Mouse (Mus musculus): ENCODE results near the gene Lasp1. TPM values are rescaled to one million over a fixed set of nuclear protein-coding genes. Genes with fewer than 3 reads are reported as not detected.

Gene Lasp1
- total and polyA plus RNA-seq, 2 experiments from 2014 or later = 137 to 187 TPM

GRCm38 (mm10) chr11:97825971-97826370 is 27.2 kb downstream of the Lasp1 start:
- H3K4me3 ChIP-seq (ENCODE audit: low read length) = no peak overlapping the region
- no peaks in the 10 kb centered on the region for H3K4me1 ChIP-seq (ENCODE audit: insufficient read depth, low read length)
- H3K4me2 ChIP-seq (ENCODE audit: low read depth, low read length) = no peak overlapping the region
- H3K27ac ChIP-seq = no peak overlapping the region
- WGBS = 82% methylated on average over 9 of the region's 9 CpGs
- TF ChIP-seq CTCF (IDR thresholded peaks at IDR 0.05; ENCODE audit: low read depth) = no peak
- peaks cover 28% of the 10 kb centered on the region for H3K36me3 ChIP-seq (ENCODE audit: insufficient read depth, low read length)
- H3K27me3 ChIP-seq (ENCODE audit: insufficient read depth, low read length) = no peaks in the 10 kb centered on the region
- no peak overlapping the region for H3K9ac ChIP-seq (replicated peaks; ENCODE audit: low read length)
- no peak for ATAC-seq
- no peaks in the 10 kb centered on the region for H3K9me3 ChIP-seq (ENCODE audit: low read length)
- DNase-seq (ENCODE audit: low spot score) = no peak

GRCm38 (mm10) chr11:97826414-97826813 is 27.6 kb downstream of the Lasp1 start:
- Histone ChIP-seq H3K9me3 (ENCODE audit: low read length) (no peaks in the 10 kb centered on the region), H3K27ac (no peak overlapping the region), H3K27me3 (ENCODE audit: insufficient read depth, low read length) (no peaks in the 10 kb centered on the region), H3K9ac (replicated peaks; ENCODE audit: low read length) (no peak overlapping the region), H3K4me2 (ENCODE audit: low read depth, low read length) (no peak overlapping the region), H3K36me3 (ENCODE audit: insufficient read depth, low read length) (peaks cover 28% of the 10 kb centered on the region), H3K4me3 (ENCODE audit: low read length) (no peak overlapping the region), H3K4me1 (ENCODE audit: insufficient read depth, low read length) (no peaks in the 10 kb centered on the region)
- DNase-seq (ENCODE audit: low spot score) = no peak
- WGBS = 64% methylated on average over 7 of the region's 7 CpGs
- no peak for TF ChIP-seq CTCF (IDR thresholded peaks at IDR 0.05; ENCODE audit: low read depth)
- no peak for ATAC-seq

DNA sequence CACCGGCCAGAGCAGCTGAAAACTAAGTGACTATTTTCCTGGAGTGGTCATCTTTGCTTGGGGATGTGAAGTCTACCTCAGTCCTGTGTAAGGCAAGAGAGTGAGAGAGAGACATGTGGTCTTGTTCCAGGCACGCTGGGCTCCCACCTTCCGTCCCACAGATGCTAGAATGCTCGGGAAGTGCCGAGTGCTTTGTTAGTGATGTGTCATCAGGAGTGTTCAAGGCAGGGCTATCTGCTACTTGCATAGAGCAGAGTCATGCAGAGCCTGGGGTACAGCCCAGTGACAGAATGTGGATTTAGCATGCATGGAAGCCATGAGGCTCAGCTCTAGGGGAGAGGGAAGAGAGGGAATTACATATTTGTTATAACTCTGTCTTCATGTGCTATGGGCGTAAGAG is 28.9 kb downstream of the Lasp1 start:
- Histone ChIP-seq H3K4me2 (ENCODE audit: low read depth, low read length) (no peak overlapping the region), H3K9me3 (ENCODE audit: low read length) (no peaks in the 10 kb centered on the region), H3K27ac (no peak overlapping the region), H3K4me3 (ENCODE audit: low read length) (no peak overlapping the region), H3K36me3 (ENCODE audit: insufficient read depth, low read length) (peaks cover 28% of the 10 kb centered on the region), H3K9ac (replicated peaks; ENCODE audit: low read length) (no peak overlapping the region), H3K27me3 (ENCODE audit: insufficient read depth, low read length) (no peaks in the 10 kb centered on the region), H3K4me1 (ENCODE audit: insufficient read depth, low read length) (no peaks in the 10 kb centered on the region)
- WGBS = 89% methylated on average over 6 of the region's 6 CpGs
- no peak for ATAC-seq
- no peak for DNase-seq (ENCODE audit: low spot score)
- TF ChIP-seq CTCF (IDR thresholded peaks at IDR 0.05; ENCODE audit: low read depth) = no peak

- Histone ChIP-seq H3K36me3 (ENCODE audit: insufficient read depth, low read length) (peaks cover 40% of the 10 kb centered on the region), H3K9me3 (ENCODE audit: low read length) (no peaks in the 10 kb centered on the region), H3K4me1 (ENCODE audit: insufficient read depth, low read length) (no peaks in the 10 kb centered on the region), H3K4me2 (ENCODE audit: low read depth, low read length) (no peak overlapping the region), H3K9ac (replicated peaks; ENCODE audit: low read length) (no peak overlapping the region), H3K27ac (no peak overlapping the region), H3K27me3 (ENCODE audit: insufficient read depth, low read length) (no peaks in the 10 kb centered on the region), H3K4me3 (ENCODE audit: low read length) (no peak overlapping the region)
- no peak for TF ChIP-seq CTCF (IDR thresholded peaks at IDR 0.05; ENCODE audit: low read depth)
- 92% methylated on average over 7 of the region's 7 CpGs for WGBS
- ATAC-seq = no peak
- DNase-seq (ENCODE audit: low spot score) = no peak
Measured at GRCm38 (mm10) chr11:97829365-97829764, 30.6 kb downstream of the Lasp1 start.

GRCm38 (mm10) chr11:97829913-97830476 is 31.2 kb downstream of the Lasp1 start:
- Histone ChIP-seq H3K9me3 (ENCODE audit: low read length) (no peaks in the 10 kb centered on the region), H3K36me3 (ENCODE audit: insufficient read depth, low read length) (peaks cover 40% of the 10 kb centered on the region), H3K27me3 (ENCODE audit: insufficient read depth, low read length) (no peaks in the 10 kb centered on the region), H3K27ac (no peak overlapping the region), H3K4me3 (ENCODE audit: low read length) (no peak overlapping the region), H3K9ac (replicated peaks; ENCODE audit: low read length) (no peak overlapping the region), H3K4me1 (ENCODE audit: insufficient read depth, low read length) (no peaks in the 10 kb centered on the region), H3K4me2 (ENCODE audit: low read depth, low read length) (no peak overlapping the region)
- no peak for TF ChIP-seq CTCF (IDR thresholded peaks at IDR 0.05; ENCODE audit: low read depth)
- ATAC-seq (no peak), DNase-seq (ENCODE audit: low spot score) (no peak)
- 76% methylated on average over 12 of the region's 12 CpGs for WGBS

GRCm38 (mm10) chr11:97830501-97830900 is 31.7 kb downstream of the Lasp1 start:
- no peak overlapping the region for H3K4me3 ChIP-seq (ENCODE audit: low read length)
- H3K4me1 ChIP-seq (ENCODE audit: insufficient read depth, low read length) = no peaks in the 10 kb centered on the region
- no peaks in the 10 kb centered on the region for H3K9me3 ChIP-seq (ENCODE audit: low read length)
- ATAC-seq (no peak), DNase-seq (ENCODE audit: low spot score) (no peak)
- H3K27ac ChIP-seq = no peak overlapping the region
- no peak overlapping the region for H3K4me2 ChIP-seq (ENCODE audit: low read depth, low read length)
- peaks cover 37% of the 10 kb centered on the region for H3K36me3 ChIP-seq (ENCODE audit: insufficient read depth, low read length)
- no peaks in the 10 kb centered on the region for H3K27me3 ChIP-seq (ENCODE audit: insufficient read depth, low read length)
- no peak overlapping the region for H3K9ac ChIP-seq (replicated peaks; ENCODE audit: low read length)
- no peak for TF ChIP-seq CTCF (IDR thresholded peaks at IDR 0.05; ENCODE audit: low read depth)
- WGBS = 90% methylated on average over 6 of the region's 6 CpGs

DNA sequence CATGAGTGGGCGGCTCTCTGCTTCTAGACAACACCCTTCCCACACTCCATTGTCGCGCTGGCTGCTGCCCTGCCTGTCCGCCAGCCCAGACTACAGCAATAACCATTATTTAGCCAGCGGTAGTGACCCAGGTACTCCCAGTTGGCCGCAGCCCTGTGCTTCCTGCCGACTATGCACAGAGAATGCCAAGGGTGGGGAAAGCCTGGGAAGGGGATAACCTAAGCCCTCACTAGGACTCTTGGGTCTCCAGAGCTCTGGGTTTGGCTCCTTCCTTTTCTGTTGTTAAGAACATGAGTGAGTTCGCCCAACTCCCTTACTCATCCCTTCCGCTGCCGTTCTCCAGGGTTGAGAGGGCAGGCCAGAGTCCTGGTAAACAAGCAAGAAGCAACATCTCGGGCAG is 33.2 kb downstream of the Lasp1 start:
- no peaks in the 10 kb centered on the region for H3K9me3 ChIP-seq (ENCODE audit: low read length)
- no peak overlapping the region for H3K9ac ChIP-seq (replicated peaks; ENCODE audit: low read length)
- ATAC-seq = no peak
- no peak for TF ChIP-seq CTCF (IDR thresholded peaks at IDR 0.05; ENCODE audit: low read depth)
- H3K4me2 ChIP-seq (ENCODE audit: low read depth, low read length) = no peak overlapping the region
- no peak for DNase-seq (ENCODE audit: low spot score)
- 74% methylated on average over 11 of the region's 11 CpGs for WGBS
- no peak overlapping the region for H3K4me3 ChIP-seq (ENCODE audit: low read length)
- H3K27me3 ChIP-seq (ENCODE audit: insufficient read depth, low read length) = no peaks in the 10 kb centered on the region
- no peaks in the 10 kb centered on the region for H3K4me1 ChIP-seq (ENCODE audit: insufficient read depth, low read length)
- no peak overlapping the region for H3K27ac ChIP-seq
- H3K36me3 ChIP-seq (ENCODE audit: insufficient read depth, low read length) = peaks cover 42% of the 10 kb centered on the region

Measured in hindbrain, postnatal 0 days (tissue).